Mouse (Mus musculus) left cerebral cortex, postnatal 25 days (tissue): ENCODE measurements around the gene Tas2r139. TPM values are rescaled to one million over a fixed set of nuclear protein-coding genes. Genes with fewer than 3 reads are reported as not detected.
"Not testable (repeated sequence)": the region's sequence is repeated elsewhere in the genome, so short reads cannot be mapped to it uniquely, and the experiment has no call there.

Experiments
- DNase-seq, 2 experiments: peaks; one replicate each; pipeline ENCODE4 v3.0.0; 2022; ENCODE audit warnings: low spot score in 2 of 2, mixed read lengths in 1 of 2
- intact Hi-C: fragments of 180-260 bp; cut with DNase I; formaldehyde crosslinking; loops from one replicate; pipeline ENCODE4 v1.15.1; 2025
- total RNA-seq, 2 experiments: library from RNA; stranded (reverse); gene quantifications; 2 replicates each; pipeline ENCODE4 v1.2.3; 2021

Gene Tas2r139
- not detected for total RNA-seq

DNA sequence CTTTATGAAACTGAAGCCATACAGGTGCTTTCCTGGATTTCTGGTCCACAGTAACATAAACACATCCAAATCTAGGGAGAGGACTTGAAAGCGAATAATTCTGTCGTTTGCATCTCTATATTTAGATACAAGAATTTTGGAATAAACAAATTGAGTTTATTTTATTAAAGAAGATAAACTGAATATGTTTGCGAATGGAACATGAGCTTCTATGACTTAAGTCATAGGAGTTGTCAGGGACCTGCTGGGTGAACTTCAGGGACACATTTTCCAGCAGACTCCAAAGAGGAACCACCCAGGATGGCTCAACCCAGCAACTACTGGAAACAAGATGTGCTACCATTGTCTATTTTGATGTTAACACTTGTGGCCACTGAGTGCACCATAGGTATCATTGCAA is at the start of gene Tas2r139:
TSS of gene Tas2r139 (plus strand) at position 301 of the 400 bp plus-strand sequence.
- no peak for DNase-seq
- intact Hi-C loops: no loop called here

DNA sequence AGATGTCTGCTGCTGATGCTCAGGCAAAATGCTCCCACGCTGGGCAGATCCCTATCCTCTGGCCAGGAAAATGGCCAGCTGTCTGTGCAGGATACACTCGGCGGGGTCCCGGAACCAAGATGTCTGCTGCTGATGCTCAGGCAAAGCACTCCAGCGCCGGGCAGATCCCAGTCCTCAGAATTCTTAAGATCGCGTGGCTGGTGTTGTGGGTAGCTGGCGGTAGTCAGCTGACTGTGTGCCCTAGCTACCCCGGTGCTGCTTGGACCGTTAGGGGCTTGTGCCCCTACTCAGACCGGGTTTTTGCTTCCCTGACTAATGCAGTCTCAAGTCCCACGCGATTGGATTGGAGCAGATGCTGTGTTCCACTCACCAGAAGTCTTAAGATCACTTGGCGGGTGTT is 10.4 kb downstream of the Tas2r139 start:
- intact Hi-C loops: not testable (repeated sequence)

DNA sequence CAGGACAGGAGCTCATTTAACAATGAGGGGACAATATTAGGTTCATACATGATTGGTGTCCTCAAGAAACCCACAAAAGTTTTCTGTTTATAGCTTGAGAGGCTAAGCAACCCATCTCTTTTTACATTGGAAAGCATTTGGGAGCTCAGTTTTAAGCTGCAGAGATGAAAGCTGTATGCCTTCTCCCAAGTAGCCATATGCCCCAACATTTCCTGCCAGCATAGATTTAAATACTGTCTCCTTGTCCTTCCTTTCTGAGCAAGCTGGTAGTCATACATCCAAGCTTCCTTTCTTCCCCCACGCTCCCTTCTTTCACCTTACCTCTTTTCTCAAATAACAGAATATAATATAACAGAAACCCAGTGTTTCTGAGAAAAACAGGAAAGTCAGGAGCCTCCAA is 41.7 kb downstream of the Tas2r139 start:
- DNase-seq: peak in 1 of 2 experiments; percentile 92
- intact Hi-C loops: loop anchor here (1.0 kb wide), 1 partner anchor 406 kb away; no protein-coding TSS in a partner anchor

More for the DNA sequence above, 10.4 kb downstream of the Tas2r139 start:
- not testable (repeated sequence) for DNase-seq

DNA sequence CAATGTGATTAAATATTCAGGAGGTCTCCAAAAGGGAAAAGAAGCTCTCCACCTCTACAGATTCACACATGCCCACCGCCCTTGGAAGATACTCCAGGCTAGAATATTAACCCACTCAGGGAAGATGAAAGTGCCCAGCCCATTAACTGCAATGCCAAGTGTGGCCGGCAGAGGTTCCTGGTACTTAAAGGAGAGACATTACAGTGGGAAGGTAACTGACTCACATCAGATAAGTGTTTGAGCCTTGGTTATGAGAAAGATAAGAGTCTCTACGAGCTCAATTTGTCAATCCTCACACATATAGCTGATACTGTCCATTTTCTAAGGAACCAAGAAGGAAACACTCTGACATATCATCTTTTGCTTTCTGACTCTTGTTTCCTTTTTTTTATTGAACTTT is 45.5 kb downstream of the Tas2r139 start:
- no peak for DNase-seq
- intact Hi-C loops: no loop called here

Other genes starting within 250 kb of the Tas2r139 start
- gene Sval1, start 189.3 kb upstream of the Tas2r139 start, total RNA-seq: not detected
- not detected for gene Sval3, start 172.8 kb upstream of the Tas2r139 start, total RNA-seq
- not detected for gene Sva, start 102.5 kb upstream of the Tas2r139 start, total RNA-seq
- gene Tas2r144, start 74.4 kb downstream of the Tas2r139 start, total RNA-seq: not detected
- gene Gstk1, start 105.0 kb downstream of the Tas2r139 start, total RNA-seq: 10 to 100 TPM in 1 of 2 experiments, 1 to 10 TPM in 1; 9.2 to 10.4 TPM
- gene Tmem139, start 121.0 kb downstream of the Tas2r139 start, total RNA-seq: not detected
- 10 to 100 TPM; 21.7 to 26.6 TPM for gene Casp2, start 124.0 kb downstream of the Tas2r139 start, total RNA-seq
- gene Clcn1, start 145.7 kb downstream of the Tas2r139 start, total RNA-seq: 1 to 10 TPM; 3.5 to 3.7 TPM
- gene Fam131b, start 183.7 kb downstream of the Tas2r139 start, total RNA-seq: 100 to 1,000 TPM; 118 to 121 TPM
- gene Zyx, start 208.7 kb downstream of the Tas2r139 start, total RNA-seq: 10 to 100 TPM; 51.4 to 53.4 TPM
- under 1 TPM; 0.21 to 0.27 TPM for gene Epha1, start 232.3 kb downstream of the Tas2r139 start, total RNA-seq